Mouse (Mus musculus) C2C12 (cell line): ENCODE measurements around the gene Zfp697. TPM values are rescaled to one million over a fixed set of nuclear protein-coding genes. Genes with fewer than 3 reads are reported as not detected.
"Not testable (repeated sequence)": the region's sequence is repeated elsewhere in the genome, so short reads cannot be mapped to it uniquely, and the experiment has no call there.

Experiments used
- H3K27me3 ChIP-seq: one replicate; pipeline ENCODE4 v1.6.1; 2011; ENCODE audit not compliant: control insufficient read depth, insufficient read depth, insufficient read length
- H3K36me3 ChIP-seq: one replicate; pipeline ENCODE4 v1.6.1; 2011; ENCODE audit not compliant: control insufficient read depth, insufficient read depth
- H3K4me3 ChIP-seq: one replicate; pipeline ENCODE4 v1.5.1; 2011; ENCODE audit warnings: mild to moderate bottlenecking, control low read depth; ENCODE audit not compliant: poor library complexity, insufficient read depth, severe bottlenecking
- H3K79me2 ChIP-seq: one replicate; pipeline ENCODE4 v1.6.1; 2011; ENCODE audit not compliant: control insufficient read depth, insufficient read depth
- H3K79me3 ChIP-seq: one replicate; pipeline ENCODE4 v1.6.1; 2011; ENCODE audit warnings: low read depth, control low read depth
- H3ac ChIP-seq: one replicate; pipeline ENCODE3; 2011; ENCODE audit warnings: low read depth; ENCODE audit not compliant: control insufficient read depth, insufficient read length
- CEBPB ChIP-seq: IDR thresholded peaks from one replicate; pipeline ENCODE4 v1.6.1; 2011; ENCODE audit warnings: low read depth, mild to moderate bottlenecking, control low read depth, moderate library complexity
- CTCF ChIP-seq: IDR thresholded peaks from one replicate; pipeline ENCODE4 v1.5.1; 2011; ENCODE audit not compliant: control insufficient read depth, insufficient read depth, insufficient read length
- FOSL1 ChIP-seq: IDR thresholded peaks from one replicate; pipeline ENCODE4 v1.8.0; 2011; ENCODE audit warnings: mild to moderate bottlenecking, low read length; ENCODE audit not compliant: poor library complexity, insufficient read depth, severe bottlenecking
- MAX ChIP-seq: IDR thresholded peaks from one replicate; pipeline ENCODE4 v1.6.1; 2011; ENCODE audit warnings: mild to moderate bottlenecking, control low read depth
- MYOD1 ChIP-seq: IDR thresholded peaks from one replicate; pipeline ENCODE4 v1.6.1; 2011; ENCODE audit warnings: low read depth; ENCODE audit not compliant: control insufficient read depth, insufficient read length
- MYOG ChIP-seq: IDR thresholded peaks from one replicate; pipeline ENCODE4 v1.6.1; 2011; ENCODE audit not compliant: control insufficient read depth, insufficient read length; ENCODE audit errors: extremely low read depth
- USF1 ChIP-seq: IDR thresholded peaks from one replicate; pipeline ENCODE4 v1.6.1; 2011; ENCODE audit warnings: low read depth, mild to moderate bottlenecking, control low read depth, moderate library complexity
- polyA plus RNA-seq: library from polyadenylated mRNA; unstranded; fragments of >200 nt; fragmentation: generic; extraction: Trizol; gene quantifications from one replicate; pipeline ENCODE4 v1.2.1, GENCODE M21; 2012; ENCODE audit warnings: missing spikeins

The Zfp697 gene
- polyA plus RNA-seq, 1 experiment: 7.5 TPM

- TF ChIP-seq MAX (no peak), MYOG (no peak), CEBPB (no peak), USF1 (no peak), MYOD1 (no peak), FOSL1 (no peak), CTCF (no peak)
- Histone ChIP-seq H3K36me3 (peaks cover 4% of the 10 kb centered on the region), H3K79me2 (no peaks in the 10 kb centered on the region), H3K4me3 (no peak overlapping the region), H3K27me3 (no peaks in the 10 kb centered on the region), H3ac (no peak overlapping the region), H3K79me3 (no peaks in the 10 kb centered on the region)
Observed at GRCm38 (mm10) chr3:98434088-98434816, 52.0 kb downstream of the Zfp697 start.

GRCm38 (mm10) chr3:98435030-98435429 is 52.8 kb downstream of the Zfp697 start:
- Histone ChIP-seq H3K36me3 (no peaks in the 10 kb centered on the region), H3K79me2 (no peaks in the 10 kb centered on the region), H3K27me3 (no peaks in the 10 kb centered on the region), H3K4me3 (no peak overlapping the region), H3ac (no peak overlapping the region), H3K79me3 (no peaks in the 10 kb centered on the region)
- no peak for TF ChIP-seq MYOG
- no peak for TF ChIP-seq CTCF
- no peak for TF ChIP-seq CEBPB
- no peak for TF ChIP-seq MYOD1
- TF ChIP-seq USF1: no peak
- TF ChIP-seq FOSL1: no peak
- TF ChIP-seq MAX: no peak

DNA sequence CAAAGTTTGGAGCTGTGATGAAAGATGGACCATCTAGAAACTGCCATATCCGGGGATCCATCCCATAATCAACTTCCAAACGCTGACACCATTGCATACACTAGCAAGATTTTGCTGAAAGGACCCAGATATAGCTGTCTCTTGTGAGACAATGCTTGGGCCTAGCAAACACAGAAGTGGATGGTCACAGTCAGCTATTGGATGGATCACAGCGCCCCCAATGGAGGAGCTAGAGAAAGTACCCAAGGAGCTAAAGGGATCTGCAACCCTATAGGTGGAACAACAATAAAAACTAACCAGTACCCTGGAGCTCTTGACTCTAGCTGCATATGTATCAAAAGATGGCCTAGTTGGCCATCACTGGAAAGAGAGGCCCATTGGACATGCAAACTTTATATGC is 60.0 kb downstream of the Zfp697 start:
- not testable (repeated sequence) for H3K27me3 ChIP-seq, H3K4me3 ChIP-seq, H3K79me2 ChIP-seq, H3K36me3 ChIP-seq, H3K79me3 ChIP-seq, H3ac ChIP-seq

DNA sequence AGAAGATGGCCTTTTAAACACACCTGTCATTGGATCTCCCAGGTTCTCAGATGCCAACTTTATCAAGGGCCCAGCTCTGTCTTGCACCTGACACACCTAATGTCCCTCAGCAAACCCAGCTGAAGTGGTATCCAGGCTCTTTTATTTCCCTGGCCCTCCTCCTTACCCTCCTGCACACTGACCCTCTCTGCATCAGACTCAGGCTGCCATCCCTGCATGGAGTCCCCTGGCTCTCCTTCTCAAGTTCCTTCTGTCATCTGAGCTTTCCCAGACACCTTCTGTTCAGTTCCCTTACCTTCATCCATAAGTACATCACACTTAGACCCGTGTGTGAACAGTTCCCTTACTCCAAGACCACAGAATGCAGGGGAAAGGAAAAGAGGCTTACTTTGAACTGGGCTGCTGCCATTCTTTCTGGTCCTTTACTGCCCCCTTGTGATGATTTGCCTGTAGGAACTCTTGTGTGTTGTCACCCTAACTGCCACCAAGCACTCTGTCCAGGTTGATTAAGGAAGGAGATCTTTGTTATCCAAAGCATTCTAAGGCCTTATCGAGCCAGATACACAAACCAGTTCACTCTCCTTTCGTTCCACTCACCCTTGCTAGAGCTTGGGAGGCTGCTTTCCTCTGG is 61.0 kb downstream of the Zfp697 start:
- H3K4me3 ChIP-seq, H3K36me3 ChIP-seq, H3ac ChIP-seq, H3K79me3 ChIP-seq, H3K27me3 ChIP-seq, H3K79me2 ChIP-seq: not testable (repeated sequence)

DNA sequence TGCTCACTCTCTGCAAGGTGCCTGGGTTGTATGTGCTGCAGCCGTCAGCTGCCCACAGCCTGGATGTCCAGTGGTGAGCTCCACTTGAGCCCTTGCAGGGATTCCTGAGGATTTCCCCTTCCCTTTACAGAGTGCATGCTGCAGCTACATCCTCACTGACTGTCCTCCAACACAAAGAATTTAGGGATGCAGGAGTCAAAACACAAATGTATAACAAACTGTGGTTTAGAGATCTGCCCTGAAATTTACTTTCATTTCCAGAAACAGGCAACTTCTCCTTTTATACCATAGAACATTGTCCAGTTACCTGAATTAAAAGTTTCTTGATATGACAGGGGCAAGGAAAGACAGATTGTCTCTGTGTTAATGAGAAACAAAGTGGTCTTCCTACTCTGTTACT is 61.7 kb downstream of the Zfp697 start:
- H3K4me3 ChIP-seq, H3K79me3 ChIP-seq, H3K36me3 ChIP-seq, H3K27me3 ChIP-seq, H3K79me2 ChIP-seq, H3ac ChIP-seq: not testable (repeated sequence)

DNA sequence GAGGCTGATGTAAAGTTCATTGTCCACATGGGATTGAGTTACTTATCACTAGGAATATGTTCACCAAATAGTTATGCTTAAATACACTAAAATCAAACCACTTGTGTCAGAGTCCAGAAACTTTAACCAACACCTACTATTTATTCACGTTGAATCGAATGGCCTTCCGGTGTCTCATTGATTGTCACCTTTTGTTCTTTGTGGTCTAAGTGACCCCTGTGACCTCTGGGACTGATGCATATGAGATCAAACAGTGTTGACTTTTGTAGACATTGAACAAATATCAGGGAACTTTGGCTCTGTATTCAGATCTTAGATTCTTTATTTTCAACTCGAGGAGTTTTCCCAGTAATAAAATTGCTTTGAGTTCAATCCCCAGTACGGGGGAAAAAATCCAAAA is 71.5 kb downstream of the Zfp697 start:
- not testable (repeated sequence) for H3K36me3 ChIP-seq, H3K4me3 ChIP-seq, H3K79me3 ChIP-seq, H3ac ChIP-seq, H3K79me2 ChIP-seq, H3K27me3 ChIP-seq

DNA sequence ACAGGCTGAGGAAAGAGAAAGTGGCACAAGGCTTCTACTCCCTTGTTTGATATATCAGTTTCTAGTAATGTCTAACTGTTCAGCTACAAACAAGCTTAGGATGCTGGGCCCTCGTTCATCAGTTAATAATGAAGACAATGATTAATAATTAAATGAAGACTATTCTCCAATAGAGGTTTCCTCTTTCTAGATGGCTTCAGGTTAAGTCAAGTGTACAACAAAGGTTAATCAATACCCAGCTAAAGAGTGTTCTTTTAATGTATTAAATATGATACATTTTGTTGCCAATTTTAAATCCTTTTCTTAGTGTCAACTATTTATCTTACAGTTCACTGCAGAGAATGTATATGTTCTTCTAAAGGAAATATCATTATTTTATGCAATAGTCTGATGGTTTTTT is 74.8 kb downstream of the Zfp697 start, which contains the start of gene Gm4450:
TSS of gene Gm4450 (minus strand) at position 101 of the 400 bp plus-strand sequence.
- H3ac ChIP-seq, H3K36me3 ChIP-seq, H3K79me3 ChIP-seq: not testable (repeated sequence)

GRCm38 (mm10) chr3:98469323-98469722 is 87.1 kb downstream of the Zfp697 start:
- H3K36me3 ChIP-seq, H3K79me3 ChIP-seq, H3K79me2 ChIP-seq, H3K4me3 ChIP-seq, H3ac ChIP-seq, H3K27me3 ChIP-seq: not testable (repeated sequence)

More for the DNA sequence above, 74.8 kb downstream of the Zfp697 start, which contains the start of gene Gm4450:
- H3K79me2 ChIP-seq, H3K27me3 ChIP-seq, H3K4me3 ChIP-seq: not testable (repeated sequence)

- not testable (repeated sequence) for H3K79me2 ChIP-seq, H3K27me3 ChIP-seq, H3K79me3 ChIP-seq, H3K36me3 ChIP-seq, H3ac ChIP-seq, H3K4me3 ChIP-seq
Observed at GRCm38 (mm10) chr3:98471057-98471456, 88.8 kb downstream of the Zfp697 start.

DNA sequence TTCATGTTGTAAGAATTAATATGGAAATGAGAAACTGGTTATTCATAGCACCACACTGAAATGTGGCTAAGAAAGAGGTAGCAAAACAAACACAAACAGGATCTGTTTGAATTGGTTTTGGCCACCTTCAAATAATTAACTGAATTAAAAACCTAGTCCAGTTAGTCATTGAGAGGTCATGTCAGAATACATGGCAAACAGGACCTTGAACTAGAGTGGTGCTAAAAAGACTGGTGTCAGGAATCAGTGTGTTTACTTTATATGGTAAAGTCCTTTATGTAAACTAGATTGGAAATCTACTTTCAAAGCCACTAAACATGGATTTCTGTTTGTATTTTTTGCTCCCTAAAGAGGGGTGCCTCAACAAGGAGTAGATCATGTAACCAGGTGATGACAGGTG is 89.2 kb downstream of the Zfp697 start:
- H3K79me2 ChIP-seq, H3K4me3 ChIP-seq, H3K27me3 ChIP-seq, H3ac ChIP-seq, H3K79me3 ChIP-seq, H3K36me3 ChIP-seq: not testable (repeated sequence)
